Mouse (Mus musculus) lung, postnatal 25 days (tissue): Measurements from ENCODE around the gene Gm11111.

Source experiments
- DNase-seq: peaks from one replicate; pipeline ENCODE4 v3.0.0; 2022; ENCODE audit warnings: low spot score

Gm11111 gene

GRCm38 (mm10) chr5:98582051-98582450 lies 29.6 kb downstream of the Gm11111 start:
- no peak for DNase-seq

- DNase-seq = no peak
These were observed 33.4 kb downstream of the Gm11111 start for GRCm38 (mm10) chr5:98585915-98586314.
